Mouse (Mus musculus): ENCODE data around the gene Mpg.

GRCm38 (mm10) chr11:32248350-32248749 is 22.0 kb downstream of the Mpg start:
- no peak for TF ChIP-seq POLR2AphosphoS2 (IDR thresholded peaks at IDR 0.05; ENCODE audit: low read depth, low read length)
- TF ChIP-seq E2F4 (IDR thresholded peaks at IDR 0.05; ENCODE audit: insufficient replicate concordance, low read depth, low read length): no peak
- TF ChIP-seq CTCF (conservative IDR thresholded peaks at IDR 0.05 in 1 of 2, IDR thresholded peaks at IDR 0.05 in 1 of 2; ENCODE audit: low read depth in 2 of 2, low read length in 2 of 2): no peak
- no peak for TF ChIP-seq TBP (conservative IDR thresholded peaks at IDR 0.05; ENCODE audit: low read depth, low read length)
- no peak for TF ChIP-seq POLR2A (IDR thresholded peaks at IDR 0.05; ENCODE audit: low read depth, low read length)
- no peak for TF ChIP-seq ELF1 (IDR thresholded peaks at IDR 0.05; ENCODE audit: low read depth, low read length)
- TF ChIP-seq MXI1 (IDR thresholded peaks at IDR 0.05; ENCODE audit: low read depth, low read length): no peak

Data from CH12.LX (cell line).